Mouse (Mus musculus): Measurements from ENCODE around the gene Spata31d1a. TPM values are rescaled to one million over a fixed set of nuclear protein-coding genes. Genes with fewer than 3 reads are reported as not detected.

The Spata31d1a gene
- total RNA-seq, 2 experiments from 2014 or later: 0.28 TPM; not detected in 1

- ATAC-seq (replicated peaks; ENCODE audit: low FRiP score, low TSS enrichment, poor library complexity, severe bottlenecking): no peak
Measured at GRCm38 (mm10) chr13:59673597-59673996, 36.5 kb downstream of the Spata31d1a start.

- no peak for ATAC-seq (replicated peaks; ENCODE audit: low FRiP score, low TSS enrichment, poor library complexity, severe bottlenecking)
Measured at GRCm38 (mm10) chr13:59672248-59672647, 37.9 kb downstream of the Spata31d1a start.

GRCm38 (mm10) chr13:59671521-59671920 lies 38.6 kb downstream of the Spata31d1a start:
- no peak for ATAC-seq (replicated peaks; ENCODE audit: low FRiP score, low TSS enrichment, poor library complexity, severe bottlenecking)

- no peak for ATAC-seq (replicated peaks; ENCODE audit: low FRiP score, low TSS enrichment, poor library complexity, severe bottlenecking)
Measured at GRCm38 (mm10) chr13:59669946-59670345, 40.2 kb downstream of the Spata31d1a start.

- peak; percentile 94 for ATAC-seq (replicated peaks; ENCODE audit: low FRiP score, low TSS enrichment, poor library complexity, severe bottlenecking)
Measured at GRCm38 (mm10) chr13:59668501-59669093, 41.5 kb downstream of the Spata31d1a start.

- no peak for ATAC-seq (replicated peaks; ENCODE audit: low FRiP score, low TSS enrichment, poor library complexity, severe bottlenecking)
Measured at GRCm38 (mm10) chr13:59667763-59668162, 42.4 kb downstream of the Spata31d1a start.

- no peak for ATAC-seq (replicated peaks; ENCODE audit: low FRiP score, low TSS enrichment, poor library complexity, severe bottlenecking)
Measured at GRCm38 (mm10) chr13:59663939-59664712, 46.0 kb downstream of the Spata31d1a start.

- no peak for ATAC-seq (replicated peaks; ENCODE audit: low FRiP score, low TSS enrichment, poor library complexity, severe bottlenecking)
Measured at GRCm38 (mm10) chr13:59661966-59662365, 48.2 kb downstream of the Spata31d1a start.

- ATAC-seq (replicated peaks; ENCODE audit: low FRiP score, low TSS enrichment, poor library complexity, severe bottlenecking): no peak
Measured at GRCm38 (mm10) chr13:59661387-59661786, 48.7 kb downstream of the Spata31d1a start.

- ATAC-seq (replicated peaks; ENCODE audit: low FRiP score, low TSS enrichment, poor library complexity, severe bottlenecking): no peak
Measured at GRCm38 (mm10) chr13:59660371-59660770, 49.8 kb downstream of the Spata31d1a start.

GRCm38 (mm10) chr13:59657781-59658180 lies 52.3 kb downstream of the Spata31d1a start:
- ATAC-seq (replicated peaks; ENCODE audit: low FRiP score, low TSS enrichment, poor library complexity, severe bottlenecking): no peak

GRCm38 (mm10) chr13:59656975-59657388 lies 53.1 kb downstream of the Spata31d1a start:
- no peak for ATAC-seq (replicated peaks; ENCODE audit: low FRiP score, low TSS enrichment, poor library complexity, severe bottlenecking)

GRCm38 (mm10) chr13:59656316-59656832 lies 53.8 kb downstream of the Spata31d1a start:
- no peak for ATAC-seq (replicated peaks; ENCODE audit: low FRiP score, low TSS enrichment, poor library complexity, severe bottlenecking)

- ATAC-seq (replicated peaks; ENCODE audit: low FRiP score, low TSS enrichment, poor library complexity, severe bottlenecking): no peak
Measured at GRCm38 (mm10) chr13:59655718-59656315, 54.3 kb downstream of the Spata31d1a start.

- no peak for ATAC-seq (replicated peaks; ENCODE audit: low FRiP score, low TSS enrichment, poor library complexity, severe bottlenecking)
Measured at GRCm38 (mm10) chr13:59654465-59654864, 55.7 kb downstream of the Spata31d1a start.

GRCm38 (mm10) chr13:59653136-59653535 lies 57.0 kb downstream of the Spata31d1a start:
- no peak for ATAC-seq (replicated peaks; ENCODE audit: low FRiP score, low TSS enrichment, poor library complexity, severe bottlenecking)

- no peak for ATAC-seq (replicated peaks; ENCODE audit: low FRiP score, low TSS enrichment, poor library complexity, severe bottlenecking)
Measured at GRCm38 (mm10) chr13:59652651-59653050, 57.5 kb downstream of the Spata31d1a start.
